Mouse (Mus musculus): ENCODE measurements around the gene Gpr142.

The Gpr142 gene

GRCm38 (mm10) chr11:114802540-114803267 lies 4.0 kb downstream of the Gpr142 start:
- peak; percentile 52 for DNase-seq

- peak; percentile 49 for DNase-seq
Measured at GRCm38 (mm10) chr11:114803990-114804389, 5.3 kb downstream of the Gpr142 start.

- DNase-seq: no peak
Measured at GRCm38 (mm10) chr11:114807025-114807424, 8.3 kb downstream of the Gpr142 start.

- DNase-seq: peak; percentile 84
Measured at GRCm38 (mm10) chr11:114807686-114808427, 9.1 kb downstream of the Gpr142 start.

- no peak for DNase-seq
Measured at GRCm38 (mm10) chr11:114809371-114809770, 10.6 kb downstream of the Gpr142 start.

GRCm38 (mm10) chr11:114810344-114810743 lies 11.6 kb downstream of the Gpr142 start:
- no peak for DNase-seq

- DNase-seq: peak; percentile 89
Measured at GRCm38 (mm10) chr11:114812731-114813240, 14.1 kb downstream of the Gpr142 start.

GRCm38 (mm10) chr11:114814873-114815592 lies 16.3 kb downstream of the Gpr142 start:
- DNase-seq: no peak

GRCm38 (mm10) chr11:114816934-114817333 lies 18.2 kb downstream of the Gpr142 start:
- no peak for DNase-seq

- no peak for DNase-seq
Measured at GRCm38 (mm10) chr11:114818185-114818584, 19.5 kb downstream of the Gpr142 start.

- no peak for DNase-seq
Measured at GRCm38 (mm10) chr11:114819110-114819509, 20.4 kb downstream of the Gpr142 start.

GRCm38 (mm10) chr11:114820444-114820843 lies 21.7 kb downstream of the Gpr142 start:
- DNase-seq: no peak

GRCm38 (mm10) chr11:114821325-114821724 lies 22.6 kb downstream of the Gpr142 start:
- no peak for DNase-seq

GRCm38 (mm10) chr11:114822727-114823126 lies 24.0 kb downstream of the Gpr142 start:
- peak; percentile 85 for DNase-seq

GRCm38 (mm10) chr11:114823199-114823725 lies 24.5 kb downstream of the Gpr142 start:
- DNase-seq: no peak

GRCm38 (mm10) chr11:114826686-114827085 lies 28.0 kb downstream of the Gpr142 start:
- DNase-seq: no peak

GRCm38 (mm10) chr11:114829499-114830432 lies 31.0 kb downstream of the Gpr142 start:
- peak; percentile 97 for DNase-seq

- DNase-seq: no peak
Measured at GRCm38 (mm10) chr11:114830433-114830773, 31.7 kb downstream of the Gpr142 start.

GRCm38 (mm10) chr11:114833166-114833565 lies 34.4 kb downstream of the Gpr142 start:
- peak; percentile 28 for DNase-seq

GRCm38 (mm10) chr11:114843818-114844463 lies 45.2 kb downstream of the Gpr142 start:
- DNase-seq: no peak

- DNase-seq: no peak
Measured at GRCm38 (mm10) chr11:114844464-114845220, 45.9 kb downstream of the Gpr142 start.
